Mouse (Mus musculus) neural tube, embryonic 15.5 days (tissue): ENCODE data around the gene Tiam2. TPM values are rescaled to one million over a fixed set of nuclear protein-coding genes. Genes with fewer than 3 reads are reported as not detected.

Experiments
- ATAC-seq: fragments of 200-750 bp; cut with Nextera tagmentation; 2 replicates; pipeline ENCODE4 v1.8.0; 2017; ENCODE audit warnings: mild to moderate bottlenecking, moderate TSS enrichment, moderate library complexity; ENCODE audit not compliant: low FRiP score
- H3K27ac ChIP-seq: fragments of 300-500 bp; sonication (generic); replicated peaks from 2 replicates; pipeline ENCODE4 v1.5.1; 2015; ENCODE audit warnings: mild to moderate bottlenecking, inconsistent platforms
- H3K27me3 ChIP-seq: fragments of 300-500 bp; sonication (generic); replicated peaks from 2 replicates; pipeline ENCODE4 v1.6.1; 2015; ENCODE audit warnings: inconsistent platforms
- H3K36me3 ChIP-seq: fragments of 300-500 bp; sonication (generic); 2 replicates; pipeline ENCODE4 v1.6.1; 2015; ENCODE audit warnings: inconsistent platforms
- H3K4me1 ChIP-seq: fragments of 300-500 bp; sonication (generic); 2 replicates; pipeline ENCODE4 v1.6.1; 2015; ENCODE audit warnings: inconsistent platforms
- H3K4me2 ChIP-seq: fragments of 300-500 bp; sonication (generic); 2 replicates; pipeline ENCODE4 v1.6.1; 2015; ENCODE audit warnings: inconsistent platforms, mild to moderate bottlenecking, moderate library complexity
- H3K4me3 ChIP-seq: fragments of 300-500 bp; sonication (generic); replicated peaks from 2 replicates; pipeline ENCODE4 v1.5.1; 2015; ENCODE audit warnings: mild to moderate bottlenecking, inconsistent platforms
- H3K9ac ChIP-seq: fragments of 300-500 bp; sonication (generic); replicated peaks from 2 replicates; pipeline ENCODE4 v1.6.1; 2015; ENCODE audit warnings: mild to moderate bottlenecking, inconsistent platforms
- H3K9me3 ChIP-seq: fragments of 300-500 bp; sonication (generic); replicated peaks from 2 replicates; pipeline ENCODE4 v1.6.1; 2016; ENCODE audit warnings: inconsistent platforms
- WGBS: fragments of 180-500 bp; shearing (Covaris S2); methylation state at CpG from one replicate; pipeline ENCODE4 v1.1.7; 2015; ENCODE audit warnings: mixed read lengths; 5-methylcytosine and 5-hydroxymethylcytosine counted together
- polyA plus RNA-seq: library from polyadenylated mRNA; unstranded; fragments of >200 nt; fragmentation: Nextera tagmentation; extraction: Ambion mirVana; gene quantifications from 2 replicates; pipeline ENCODE4 v1.2.1, GENCODE M21; 2015

Gene Tiam2
- polyA plus RNA-seq, 1 experiment from 2014 or later = 5.6 TPM

DNA sequence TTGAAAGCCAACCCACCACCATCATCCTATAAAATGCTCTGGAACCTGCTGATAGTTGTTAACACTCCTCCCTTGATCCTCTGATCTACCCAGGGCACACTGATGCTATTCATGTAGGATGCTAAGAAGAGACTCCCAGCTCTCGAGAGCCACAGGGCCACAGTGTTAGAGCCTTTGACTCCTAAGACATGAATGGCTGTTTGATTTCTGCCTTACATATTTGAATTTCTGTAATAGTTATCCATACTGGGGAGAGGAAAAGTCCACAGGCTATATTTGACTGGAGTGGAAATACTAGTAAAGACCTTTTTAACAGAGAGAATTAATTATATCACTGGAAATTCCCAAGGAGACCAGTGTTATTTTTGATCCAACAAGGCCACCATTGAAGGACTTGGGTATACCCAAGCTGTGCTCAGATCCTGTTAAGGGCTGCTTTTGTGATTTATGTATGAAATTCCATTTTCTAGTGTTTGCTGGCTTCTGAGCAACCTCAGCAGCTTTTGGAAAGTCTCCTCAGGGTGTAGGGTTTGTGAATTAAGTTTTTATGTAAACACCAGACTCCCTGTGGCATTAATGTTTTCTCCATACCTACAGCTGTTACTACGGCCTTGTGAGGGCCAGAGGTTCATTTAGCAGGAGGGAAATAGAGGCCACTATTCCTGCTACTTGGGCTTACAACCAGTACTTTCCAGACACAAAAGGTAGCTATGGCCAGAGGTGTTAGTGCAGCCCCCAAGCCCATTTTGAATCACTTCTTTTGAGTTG lies 131.7 kb downstream of the Tiam2 start:
- no peak overlapping the region for H3K4me3 ChIP-seq
- no peak overlapping the region for H3K27ac ChIP-seq
- no peaks in the 10 kb centered on the region for H3K9me3 ChIP-seq
- no peak overlapping the region for H3K4me2 ChIP-seq
- no peak overlapping the region for H3K9ac ChIP-seq
- no peaks in the 10 kb centered on the region for H3K4me1 ChIP-seq
- WGBS = 71% methylated on average over 2 of the region's 2 CpGs
- ATAC-seq = no peak
- H3K36me3 ChIP-seq = no peaks in the 10 kb centered on the region
- H3K27me3 ChIP-seq = no peaks in the 10 kb centered on the region

GRCm38 (mm10) chr17:3465861-3466260 lies 139.5 kb downstream of the Tiam2 start:
- WGBS = 76% methylated on average over 4 of the region's 4 CpGs
- Histone ChIP-seq H3K27ac (no peak overlapping the region), H3K4me2 (no peak overlapping the region), H3K4me3 (no peak overlapping the region), H3K9me3 (no peaks in the 10 kb centered on the region), H3K9ac (no peak overlapping the region), H3K4me1 (peaks cover 8% of the 10 kb centered on the region; the same call in 1 of the 2 replicates), H3K27me3 (no peaks in the 10 kb centered on the region), H3K36me3 (no peaks in the 10 kb centered on the region)
- no peak for ATAC-seq

DNA sequence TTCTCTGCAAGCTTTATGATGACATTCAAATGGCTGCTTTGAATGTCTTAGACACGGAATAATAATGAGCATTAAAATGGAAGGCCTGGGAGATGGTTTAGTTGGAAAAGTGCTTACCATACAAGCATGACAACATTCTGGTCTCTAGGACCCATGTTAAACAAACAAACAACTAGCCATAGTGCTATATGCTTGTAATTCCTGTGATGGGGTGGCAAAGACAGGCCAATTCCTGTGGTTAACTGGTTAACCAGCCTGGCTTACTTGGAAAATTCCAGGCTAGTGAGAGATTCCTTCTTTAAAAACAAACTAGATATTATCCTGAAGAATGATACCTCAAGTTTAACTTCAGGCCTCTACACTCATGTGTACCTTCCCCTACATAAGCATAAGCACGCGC lies 140.3 kb downstream of the Tiam2 start:
- 94% methylated on average over 3 of the region's 3 CpGs for WGBS
- ATAC-seq = no peak
- no peak overlapping the region for H3K9ac ChIP-seq

DNA sequence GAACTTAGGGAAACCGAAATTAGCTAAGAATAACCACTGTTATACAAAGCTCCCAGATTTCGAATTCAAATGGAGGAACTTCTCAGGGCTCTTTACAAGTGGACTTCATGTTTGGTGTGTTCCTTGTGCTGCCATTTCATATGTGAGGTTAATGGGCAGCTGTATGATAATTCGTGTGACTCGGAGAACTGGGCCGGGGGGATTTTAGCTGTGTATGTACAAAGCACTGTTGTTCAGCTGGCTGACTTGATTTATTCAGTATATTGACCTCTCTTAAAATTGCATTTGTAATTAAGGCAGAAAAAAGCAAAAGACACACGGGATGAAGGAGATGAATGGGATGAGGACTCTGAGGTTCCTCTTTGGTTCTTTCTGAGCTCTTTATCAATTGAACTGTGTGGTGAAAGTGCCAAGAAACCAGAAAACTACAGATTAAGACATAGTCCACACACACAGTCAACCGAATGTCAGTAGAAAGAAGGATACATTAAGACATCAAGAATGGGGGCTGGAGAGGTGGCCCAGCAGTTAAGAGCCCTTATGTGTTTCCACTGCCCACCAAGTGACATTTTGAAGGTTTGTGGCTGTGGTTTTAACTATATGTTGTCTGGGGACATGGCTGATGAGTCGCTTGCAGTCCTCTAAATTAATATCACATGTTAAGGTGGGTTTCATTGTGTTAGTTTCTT lies 141.4 kb downstream of the Tiam2 start:
- ATAC-seq = no peak
- no peak overlapping the region for H3K27ac ChIP-seq
- no peaks in the 10 kb centered on the region for H3K27me3 ChIP-seq
- H3K36me3 ChIP-seq = no peaks in the 10 kb centered on the region
- H3K4me1 ChIP-seq = peaks cover 8% of the 10 kb centered on the region; the same call in 1 of the 2 replicates
- no peaks in the 10 kb centered on the region for H3K9me3 ChIP-seq
- no peak overlapping the region for H3K4me2 ChIP-seq
- no peak overlapping the region for H3K4me3 ChIP-seq
- WGBS = 39% methylated on average over 8 of the region's 8 CpGs
- H3K9ac ChIP-seq = no peak overlapping the region

More for the DNA sequence above, 140.3 kb downstream of the Tiam2 start:
- H3K4me2 ChIP-seq = no peak overlapping the region
- H3K4me1 ChIP-seq = peaks cover 8% of the 10 kb centered on the region; the same call in 1 of the 2 replicates
- H3K9me3 ChIP-seq = no peaks in the 10 kb centered on the region
- no peak overlapping the region for H3K27ac ChIP-seq
- no peaks in the 10 kb centered on the region for H3K36me3 ChIP-seq
- H3K4me3 ChIP-seq = no peak overlapping the region
- no peaks in the 10 kb centered on the region for H3K27me3 ChIP-seq

DNA sequence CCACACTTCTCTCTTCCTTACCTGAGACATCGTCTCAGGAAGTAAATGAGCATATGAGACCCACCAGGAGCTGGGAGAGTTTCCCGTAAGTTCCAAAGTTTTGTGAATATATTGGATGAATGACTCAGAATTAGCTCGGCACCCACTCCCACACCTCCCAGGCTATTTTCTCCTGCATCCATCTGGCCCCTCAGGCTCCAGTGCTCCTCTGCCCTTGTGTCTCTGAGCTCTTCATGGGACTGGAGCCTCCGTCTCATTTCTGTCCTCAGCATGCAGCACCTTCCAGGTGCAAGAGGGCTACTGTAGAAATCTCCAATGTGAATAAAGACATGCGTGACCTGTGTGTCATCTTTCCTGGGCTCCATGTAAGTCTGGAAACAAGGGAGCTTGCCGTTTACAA lies 145.6 kb downstream of the Tiam2 start:
- Histone ChIP-seq H3K9me3 (no peaks in the 10 kb centered on the region), H3K4me2 (no peak overlapping the region), H3K4me3 (no peak overlapping the region), H3K4me1 (no peaks in the 10 kb centered on the region), H3K27me3 (no peaks in the 10 kb centered on the region), H3K27ac (no peak overlapping the region), H3K36me3 (no peaks in the 10 kb centered on the region), H3K9ac (no peak overlapping the region)
- no peak for ATAC-seq
- 81% methylated on average over 6 of the region's 6 CpGs for WGBS

GRCm38 (mm10) chr17:3476546-3476945 lies 150.2 kb downstream of the Tiam2 start:
- Histone ChIP-seq H3K9ac (no peak overlapping the region), H3K36me3 (no peaks in the 10 kb centered on the region), H3K27me3 (no peaks in the 10 kb centered on the region), H3K4me1 (no peaks in the 10 kb centered on the region), H3K9me3 (no peaks in the 10 kb centered on the region), H3K27ac (no peak overlapping the region), H3K4me3 (no peak overlapping the region), H3K4me2 (no peak overlapping the region)
- 84% methylated on average over 2 of the region's 2 CpGs for WGBS
- ATAC-seq = no peak

DNA sequence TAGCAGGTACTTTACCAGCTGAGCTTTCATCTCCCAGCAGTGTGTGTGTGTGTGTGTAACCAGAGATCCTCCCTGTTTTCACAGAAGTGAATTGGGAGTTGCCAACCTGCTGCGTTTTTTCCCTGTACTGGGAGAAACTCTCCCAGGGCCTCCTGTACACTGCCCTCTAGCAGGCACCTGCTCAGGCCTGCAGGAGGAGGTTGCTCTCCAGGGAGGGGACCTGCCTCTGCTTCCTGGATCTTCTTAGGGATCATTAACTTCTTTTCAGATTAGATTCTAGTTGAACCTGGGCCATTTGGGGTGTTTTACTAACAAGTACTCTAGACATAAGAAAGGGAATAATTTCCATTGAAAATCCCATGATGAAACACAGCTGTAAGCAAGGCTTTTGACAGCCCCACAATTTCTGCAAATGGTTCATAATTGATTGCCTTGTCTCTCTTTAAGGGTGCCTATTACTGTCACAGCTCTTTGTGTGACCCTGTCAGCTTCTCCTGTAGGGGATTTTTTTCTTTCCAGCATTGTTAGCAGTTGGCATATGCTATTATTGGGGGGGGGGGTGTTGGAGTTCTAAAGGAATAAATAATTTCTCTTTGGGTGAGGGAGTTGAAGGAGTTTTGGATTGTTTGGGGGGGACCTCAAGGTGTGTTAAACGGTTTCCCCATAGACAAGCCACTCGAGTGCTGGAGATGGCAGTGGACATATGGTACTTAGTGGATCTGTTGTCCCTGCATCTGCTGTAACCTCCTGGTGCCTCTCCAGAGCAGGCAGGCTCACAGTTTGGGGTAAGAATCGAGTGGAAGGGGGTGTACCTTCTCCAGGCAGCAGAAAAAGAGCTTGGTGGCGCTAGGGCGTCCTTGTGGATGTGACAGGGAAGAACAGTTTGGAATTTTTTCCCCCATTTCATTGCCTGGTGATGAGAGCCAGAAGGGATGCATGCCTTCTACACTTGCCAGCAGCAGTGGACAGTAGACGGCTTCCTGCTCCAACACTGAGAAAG lies 155.5 kb downstream of the Tiam2 start:
- Histone ChIP-seq H3K9ac (no peak overlapping the region), H3K4me1 (no peaks in the 10 kb centered on the region), H3K27me3 (no peaks in the 10 kb centered on the region), H3K4me2 (no peak overlapping the region), H3K36me3 (no peaks in the 10 kb centered on the region), H3K4me3 (no peak overlapping the region), H3K9me3 (no peaks in the 10 kb centered on the region), H3K27ac (no peak overlapping the region)
- no peak for ATAC-seq
- 70% methylated on average over 7 of the region's 7 CpGs for WGBS

DNA sequence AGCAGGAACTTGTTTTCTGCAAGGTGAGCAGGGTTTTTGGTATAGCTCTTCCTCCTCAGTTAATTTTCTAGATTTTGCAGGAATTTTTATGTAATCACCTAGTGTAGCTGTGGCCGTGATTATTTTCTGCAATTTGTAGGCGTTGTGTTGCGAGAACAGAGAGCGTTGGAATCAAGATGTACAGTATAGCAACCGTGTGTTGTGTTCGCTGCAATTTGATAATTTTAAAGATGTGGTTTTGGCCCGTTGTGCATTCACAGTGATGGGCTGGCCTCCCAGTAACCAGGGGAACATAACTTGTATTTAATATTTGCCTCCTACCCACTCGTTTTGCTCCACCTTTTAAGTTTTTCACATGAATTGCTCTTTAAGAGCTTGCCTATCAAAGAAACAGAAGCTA lies 156.7 kb downstream of the Tiam2 start:
- no peak overlapping the region for H3K9ac ChIP-seq
- no peaks in the 10 kb centered on the region for H3K36me3 ChIP-seq
- no peak overlapping the region for H3K27ac ChIP-seq
- H3K9me3 ChIP-seq = no peaks in the 10 kb centered on the region
- ATAC-seq = no peak
- H3K27me3 ChIP-seq = no peaks in the 10 kb centered on the region
- H3K4me2 ChIP-seq = no peak overlapping the region
- H3K4me1 ChIP-seq = no peaks in the 10 kb centered on the region
- 91% methylated on average over 8 of the region's 8 CpGs for WGBS
- H3K4me3 ChIP-seq = no peak overlapping the region

DNA sequence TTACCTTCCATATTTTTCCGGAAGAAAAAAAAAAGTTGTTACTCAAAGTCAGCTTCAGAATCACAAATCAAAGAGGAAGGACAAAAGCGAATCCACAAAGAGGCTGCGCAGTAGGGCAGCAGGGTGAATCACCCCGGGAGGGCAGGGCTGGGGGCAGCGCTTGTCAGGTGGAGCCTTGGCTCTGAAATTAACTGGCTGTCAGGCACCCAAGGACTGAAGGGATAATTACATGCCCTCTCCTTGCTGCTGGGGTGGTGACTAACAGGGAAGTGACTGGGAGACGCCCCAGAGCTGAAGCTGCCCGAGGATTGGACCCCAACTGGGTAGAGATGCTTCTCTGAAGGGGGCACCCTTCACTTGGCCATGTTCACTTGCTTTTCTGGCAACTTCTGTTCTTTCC lies 159.5 kb downstream of the Tiam2 start:
- 76% methylated on average over 7 of the region's 7 CpGs for WGBS
- H3K4me2 ChIP-seq = no peak overlapping the region
- no peak overlapping the region for H3K27ac ChIP-seq
- no peak for ATAC-seq
- H3K36me3 ChIP-seq = no peaks in the 10 kb centered on the region
- no peak overlapping the region for H3K4me3 ChIP-seq
- H3K9me3 ChIP-seq = no peaks in the 10 kb centered on the region
- no peaks in the 10 kb centered on the region for H3K4me1 ChIP-seq
- H3K27me3 ChIP-seq = no peaks in the 10 kb centered on the region
- no peak overlapping the region for H3K9ac ChIP-seq

- H3K4me1 ChIP-seq = no peaks in the 10 kb centered on the region
- no peaks in the 10 kb centered on the region for H3K9me3 ChIP-seq
- no peaks in the 10 kb centered on the region for H3K27me3 ChIP-seq
- H3K4me2 ChIP-seq = no peak overlapping the region
- no peak overlapping the region for H3K9ac ChIP-seq
- H3K27ac ChIP-seq = no peak overlapping the region
- no peak for ATAC-seq
- H3K4me3 ChIP-seq = no peak overlapping the region
- 96% methylated on average over 4 of the region's 4 CpGs for WGBS
- H3K36me3 ChIP-seq = no peaks in the 10 kb centered on the region
These were observed 160.8 kb downstream of the Tiam2 start for GRCm38 (mm10) chr17:3487211-3487610.

DNA sequence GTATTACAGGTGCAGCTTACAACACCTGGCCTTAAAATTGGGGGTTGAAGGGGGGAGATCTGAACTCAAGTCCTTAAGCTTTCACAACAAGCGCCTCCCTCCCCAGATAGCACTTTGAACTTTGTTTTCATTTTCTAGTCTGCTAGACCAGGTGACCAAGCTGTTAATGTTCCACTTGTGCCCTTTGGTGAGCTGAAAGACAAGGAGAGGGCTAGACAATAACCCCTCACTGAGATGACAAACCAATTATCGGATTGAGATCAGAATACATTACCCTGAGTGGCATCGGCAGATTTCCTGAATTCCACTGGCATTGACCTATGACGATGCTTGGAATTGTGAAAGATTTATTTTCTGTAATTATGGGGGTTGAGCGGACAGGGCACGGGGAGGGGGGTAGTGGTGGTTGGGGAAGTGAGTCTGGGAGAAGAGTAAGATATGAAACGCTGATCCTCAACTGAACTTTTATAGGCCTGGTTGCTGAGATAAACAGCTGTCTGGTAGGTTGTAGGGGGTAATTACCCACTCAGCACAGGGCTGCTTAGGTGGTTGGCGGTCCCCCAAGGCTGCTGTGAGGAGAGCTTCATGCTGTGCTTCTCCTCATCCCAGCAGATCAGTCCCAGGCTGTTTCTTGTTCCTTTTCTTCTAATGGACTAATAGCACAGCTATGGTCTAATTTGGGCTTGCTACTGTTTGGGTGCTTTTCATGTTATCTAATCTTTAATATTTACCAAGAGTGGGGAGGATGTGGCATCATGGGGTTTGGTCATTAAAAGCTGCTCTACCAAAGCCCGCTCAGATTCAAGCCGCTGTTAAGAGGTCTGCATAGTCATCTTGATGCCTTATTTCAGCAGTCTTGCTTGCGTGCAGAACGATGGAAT lies 161.6 kb downstream of the Tiam2 start:
- H3K4me1 ChIP-seq = no peaks in the 10 kb centered on the region
- no peak overlapping the region for H3K4me2 ChIP-seq
- no peaks in the 10 kb centered on the region for H3K9me3 ChIP-seq
- H3K4me3 ChIP-seq = no peak overlapping the region
- H3K9ac ChIP-seq = no peak overlapping the region
- H3K27me3 ChIP-seq = no peaks in the 10 kb centered on the region
- no peak for ATAC-seq
- H3K36me3 ChIP-seq = no peaks in the 10 kb centered on the region
- 75% methylated on average over 12 of the region's 12 CpGs for WGBS
- no peak overlapping the region for H3K27ac ChIP-seq
